Mouse (Mus musculus) cortical plate, adult 2 months (tissue): ENCODE results near the gene Smurf1. TPM values are rescaled to one million over a fixed set of nuclear protein-coding genes. Genes with fewer than 3 reads are reported as not detected.

Experiments
- H3K27ac ChIP-seq: fragments of 200-500 bp; 2 replicates; pipeline ENCODE4 v1.5.1; 2012; ENCODE audit warnings: low read length, control low read depth, inconsistent platforms; ENCODE audit not compliant: insufficient read depth
- H3K4me1 ChIP-seq: fragments of 200-500 bp; 2 replicates; pipeline ENCODE4 v1.6.1; 2011; ENCODE audit warnings: low read length; ENCODE audit not compliant: control insufficient read depth, insufficient read depth
- H3K4me3 ChIP-seq: fragments of 200-500 bp; 2 replicates; pipeline ENCODE4 v1.5.1; 2011; ENCODE audit warnings: mild to moderate bottlenecking, low read length, control low read depth; ENCODE audit not compliant: insufficient read depth
- CTCF ChIP-seq: fragments of 200-500 bp; IDR thresholded peaks from 2 replicates; pipeline ENCODE4 v1.5.1; 2011; ENCODE audit warnings: mild to moderate bottlenecking, control low read depth, low read length; ENCODE audit not compliant: insufficient read depth; ENCODE audit errors: extremely low read depth
- POLR2A ChIP-seq: fragments of 200-500 bp; IDR thresholded peaks from 2 replicates; pipeline ENCODE4 v1.6.1; 2011; ENCODE audit warnings: mild to moderate bottlenecking, low read length, control low read depth; ENCODE audit not compliant: insufficient read depth; ENCODE audit errors: extremely low read depth
- polyA plus RNA-seq: library from polyadenylated mRNA; depleted of rRNA; stranded (reverse); fragments of >200 nt; gene quantifications from 2 replicates; pipeline ENCODE4 v1.2.3, GENCODE M21; 2012

The Smurf1 gene
- polyA plus RNA-seq, 1 experiment = 33.8 TPM

DNA sequence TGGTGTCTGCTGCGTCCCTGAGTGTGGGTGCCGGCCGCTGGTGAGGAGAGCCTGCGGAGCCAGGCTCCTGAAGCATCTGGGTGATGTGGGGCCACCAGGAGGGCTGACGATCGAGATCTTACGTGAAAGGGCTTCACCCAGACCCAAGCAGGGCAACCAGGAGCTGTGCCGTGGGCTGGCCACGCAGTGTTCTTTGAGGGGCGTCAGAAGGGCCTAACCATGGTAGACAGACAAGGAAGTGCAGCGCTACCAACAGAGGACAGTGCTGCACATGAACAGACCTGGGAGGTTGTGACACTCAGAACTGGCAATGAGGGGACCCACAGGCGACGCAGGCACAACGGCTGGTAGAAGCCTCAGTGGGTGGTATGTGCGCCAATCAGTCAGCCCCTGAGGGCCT is 88.6 kb downstream of the Smurf1 start:
- no peak for TF ChIP-seq CTCF
- no peak for TF ChIP-seq POLR2A
- H3K4me3 ChIP-seq = no peak overlapping the region
- H3K27ac ChIP-seq = no peak overlapping the region
- H3K4me1 ChIP-seq = no peaks in the 10 kb centered on the region

DNA sequence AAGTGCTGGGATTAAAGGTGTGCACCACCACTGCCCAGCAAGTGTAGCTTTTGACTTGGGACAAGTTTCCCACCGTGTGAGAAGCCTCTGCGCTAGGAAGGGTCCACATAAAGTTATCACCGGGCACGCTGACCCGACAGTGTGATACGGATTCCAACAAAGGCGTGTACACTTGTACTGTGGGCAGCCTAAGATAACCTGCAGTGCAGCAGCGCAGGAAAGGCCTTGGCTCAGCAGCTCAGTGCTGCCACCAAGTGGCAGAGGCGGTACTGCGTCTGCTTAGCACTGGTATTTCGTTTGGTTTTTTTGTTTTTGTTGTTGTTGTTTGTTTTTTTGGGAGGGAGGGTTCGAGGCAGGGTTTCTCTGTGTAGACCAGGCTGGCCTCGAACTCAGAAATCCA is 89.8 kb downstream of the Smurf1 start:
- Histone ChIP-seq H3K4me3 (no peak overlapping the region), H3K4me1 (no peaks in the 10 kb centered on the region), H3K27ac (no peak overlapping the region)
- TF ChIP-seq POLR2A (peak; percentile 3; the same call in 1 of the 2 replicates), CTCF (peak; percentile 95)

DNA sequence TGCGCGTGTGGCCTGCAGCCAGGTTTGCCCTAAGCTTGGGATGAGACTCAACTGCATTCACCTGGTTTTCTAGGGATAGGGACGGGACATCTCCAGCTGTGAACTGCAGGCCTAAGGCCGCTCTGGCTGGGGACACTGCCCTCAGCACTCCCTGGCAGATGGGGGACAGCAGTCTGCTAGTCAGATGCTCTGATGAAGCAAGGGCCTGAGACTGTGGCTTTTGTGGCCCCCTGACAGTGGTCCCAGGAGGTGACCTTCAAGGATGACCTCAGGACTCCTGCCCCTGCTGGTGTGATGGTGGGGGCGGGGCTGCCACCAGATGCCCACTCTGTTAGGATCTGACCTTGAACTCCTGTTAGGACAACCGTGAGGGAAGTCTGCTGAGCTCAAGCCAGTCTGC is 90.4 kb downstream of the Smurf1 start:
- H3K4me1 ChIP-seq = no peaks in the 10 kb centered on the region
- H3K4me3 ChIP-seq = no peak overlapping the region
- H3K27ac ChIP-seq = no peak overlapping the region
- TF ChIP-seq POLR2A (no peak), CTCF (no peak)

DNA sequence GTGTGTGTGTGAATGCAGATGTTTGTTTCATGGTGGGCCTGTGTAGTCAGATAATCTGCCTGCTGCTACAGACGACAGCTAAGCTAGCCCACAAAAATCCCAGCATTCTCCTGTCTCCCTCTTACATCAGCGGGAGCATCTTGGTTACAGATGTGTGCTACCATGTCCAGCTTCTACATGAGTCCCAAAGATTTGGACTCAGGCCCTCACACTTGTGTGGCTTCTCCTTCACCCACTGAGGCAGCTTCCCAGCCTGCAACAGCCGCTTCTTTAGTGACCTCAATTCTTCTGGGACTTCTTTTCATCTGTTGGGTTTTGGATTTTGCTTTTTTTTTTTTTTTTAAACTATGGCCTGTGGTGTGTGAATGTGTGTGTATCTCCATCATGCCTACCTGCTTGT is 92.8 kb downstream of the Smurf1 start:
- H3K27ac ChIP-seq = no peak overlapping the region
- no peaks in the 10 kb centered on the region for H3K4me1 ChIP-seq
- H3K4me3 ChIP-seq = no peak overlapping the region
- TF ChIP-seq CTCF = no peak
- TF ChIP-seq POLR2A = no peak

DNA sequence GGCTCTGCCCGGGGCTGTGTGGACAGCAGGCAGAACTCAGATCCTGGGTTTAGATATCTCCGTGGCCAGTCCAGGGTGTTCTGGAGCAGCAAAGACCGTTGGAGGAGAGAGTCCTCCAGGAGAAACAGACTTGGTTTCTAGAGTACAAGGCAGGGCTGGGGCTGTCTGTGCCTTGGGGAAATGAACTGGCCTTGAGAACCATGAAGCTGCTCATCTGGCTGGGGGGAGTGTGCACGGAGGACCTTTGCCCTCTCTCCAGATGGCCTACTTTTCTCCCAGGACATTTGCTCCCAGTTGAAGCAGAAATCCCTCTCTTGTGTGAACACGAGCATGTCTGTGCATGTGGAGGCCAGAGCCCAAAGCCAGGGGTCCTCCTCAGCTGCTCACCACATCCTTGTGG is 93.3 kb downstream of the Smurf1 start:
- TF ChIP-seq POLR2A (no peak), CTCF (no peak)
- Histone ChIP-seq H3K27ac (no peak overlapping the region), H3K4me3 (no peak overlapping the region), H3K4me1 (no peaks in the 10 kb centered on the region)

DNA sequence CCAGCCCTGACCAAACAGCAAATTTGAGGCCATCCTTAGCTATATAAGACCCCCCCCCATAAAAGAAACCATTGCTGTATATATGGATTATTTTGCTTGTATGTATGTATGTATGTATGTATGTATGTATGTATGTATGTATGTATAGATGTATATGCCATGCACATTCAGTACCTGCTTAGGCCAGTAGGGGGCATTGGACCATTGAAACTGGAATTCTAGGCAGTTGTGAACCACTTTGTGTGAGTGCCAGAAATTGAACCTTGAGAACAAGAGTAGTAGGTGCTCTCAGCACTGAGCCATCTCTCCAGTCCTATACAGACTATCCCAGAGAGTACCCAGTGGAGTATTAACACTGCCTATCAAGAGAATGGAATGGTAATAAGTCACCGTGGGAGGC is 93.9 kb downstream of the Smurf1 start:
- H3K27ac ChIP-seq = no peak overlapping the region
- TF ChIP-seq POLR2A (no peak), CTCF (peak; percentile 6; the same call in 1 of the 2 replicates)
- no peaks in the 10 kb centered on the region for H3K4me1 ChIP-seq
- no peak overlapping the region for H3K4me3 ChIP-seq

DNA sequence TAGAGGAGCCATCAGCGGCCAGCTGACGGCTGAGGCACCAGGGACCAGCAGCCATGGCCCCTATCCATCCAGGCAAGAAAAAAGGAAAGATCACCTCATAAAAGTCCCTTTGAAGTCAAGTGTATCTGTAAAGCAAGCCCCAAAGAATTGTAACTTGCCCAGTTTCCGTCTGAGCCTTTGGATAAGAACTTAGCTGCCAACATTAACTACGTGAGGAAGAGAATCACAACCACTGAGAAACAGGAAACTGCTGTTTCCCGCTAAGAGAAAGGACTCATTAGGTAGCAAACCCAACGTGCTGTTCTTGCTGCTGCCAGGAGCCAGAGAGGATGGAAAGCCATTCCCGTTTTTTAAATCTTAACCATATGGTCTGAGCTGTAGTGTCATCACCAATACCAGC is 94.9 kb downstream of the Smurf1 start:
- no peak overlapping the region for H3K4me3 ChIP-seq
- H3K4me1 ChIP-seq = no peaks in the 10 kb centered on the region
- TF ChIP-seq POLR2A = no peak
- TF ChIP-seq CTCF = no peak
- no peak overlapping the region for H3K27ac ChIP-seq

DNA sequence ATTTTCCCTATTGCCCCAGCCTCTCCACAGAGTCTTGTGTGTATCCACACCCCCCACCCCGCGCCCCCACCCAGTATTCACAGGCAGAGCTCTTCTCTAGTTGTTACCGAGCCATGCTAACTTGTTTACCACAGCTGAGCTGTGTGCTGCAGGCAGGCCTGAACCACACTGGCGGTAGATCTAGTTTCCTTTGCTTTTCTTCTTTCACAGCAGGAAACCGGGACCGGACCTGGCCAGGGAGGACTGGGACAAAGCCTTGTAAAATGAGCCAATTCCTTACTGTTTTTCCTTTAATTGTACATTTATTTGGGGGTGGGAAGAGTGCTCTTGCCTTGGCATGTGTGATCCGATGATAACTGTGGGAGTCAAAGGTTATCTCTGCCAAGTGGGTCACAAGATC is 96.2 kb downstream of the Smurf1 start:
- TF ChIP-seq CTCF (no peak), POLR2A (no peak)

DNA sequence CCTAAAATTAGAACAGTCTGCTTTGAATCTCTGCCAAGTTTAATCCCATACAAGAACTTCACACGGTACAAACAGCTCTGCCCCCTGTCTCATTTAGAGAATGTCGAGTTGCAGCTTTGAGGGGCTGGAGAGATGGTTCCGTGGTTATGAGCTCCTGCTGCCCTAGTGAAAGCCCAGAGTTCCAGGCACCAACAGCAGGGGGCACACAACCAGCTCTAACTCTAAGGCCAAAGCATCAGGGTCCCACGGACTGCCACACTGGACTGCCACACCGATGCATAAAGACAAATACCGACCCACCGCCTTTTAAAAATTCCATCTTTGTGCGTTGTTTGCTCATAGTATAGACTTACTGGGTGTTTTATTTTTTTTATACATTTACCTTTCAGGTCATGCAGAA is 98.7 kb downstream of the Smurf1 start:
- Histone ChIP-seq H3K4me3 (no peak overlapping the region), H3K4me1 (no peaks in the 10 kb centered on the region), H3K27ac (no peak overlapping the region)
- TF ChIP-seq POLR2A = no peak
- TF ChIP-seq CTCF = peak; percentile 48

More for the DNA sequence above, 96.2 kb downstream of the Smurf1 start:
- no peak overlapping the region for H3K4me3 ChIP-seq
- H3K4me1 ChIP-seq = no peaks in the 10 kb centered on the region
- no peak overlapping the region for H3K27ac ChIP-seq

DNA sequence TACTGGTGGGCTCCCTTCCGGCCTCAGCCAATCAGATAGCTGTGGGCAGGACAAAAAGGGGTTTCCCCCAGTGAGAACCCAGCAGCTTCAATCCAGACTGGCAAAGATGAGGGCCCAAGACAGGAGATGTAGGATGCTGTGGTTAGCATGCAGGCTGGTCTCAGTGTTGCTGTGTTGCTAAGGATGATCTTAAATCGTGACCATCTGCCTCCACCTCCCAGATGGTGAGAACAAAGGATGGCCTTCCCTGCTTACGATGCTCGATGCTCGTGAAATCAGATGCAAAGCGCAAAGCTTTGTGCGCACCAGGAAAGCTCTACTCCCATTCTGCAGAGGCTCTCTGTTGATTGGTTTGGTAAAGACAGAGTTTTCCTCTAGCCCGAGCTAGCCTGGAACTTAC is 104.7 kb downstream of the Smurf1 start:
- no peak for TF ChIP-seq POLR2A
- TF ChIP-seq CTCF = no peak
- no peak overlapping the region for H3K4me3 ChIP-seq
- no peaks in the 10 kb centered on the region for H3K4me1 ChIP-seq
- no peak overlapping the region for H3K27ac ChIP-seq
